ENCODE assay signal across 8 mouse cellular contexts in genomic region chr5:24423129-24424003, GRCm38 (mm10). TPM values are rescaled to one million over a fixed set of nuclear protein-coding genes. Genes with fewer than 3 reads are reported as not detected.
DNase-seq lines count a peak whose midpoint lies in the region; ATAC-seq and TF ChIP-seq lines count a peak whose summit lies in the region.

Cdk5 (minus strand) TSS chr5:24423530.
Slc4a2 (plus strand) TSS chr5:24423837.

- H3K4me1 ChIP-seq in hindbrain, embryonic 13.5 days (replicated peaks), result peaks cover 54% of the 10 kb centered on the region

- under 1% methylated on average over 46 of the region's 46 CpGs for WGBS in hindbrain, embryonic 13.5 days

- CTCF ChIA-PET in Patski (lab: Charles Lee), result interaction anchor here (1.0 to 5.2 kb wide), 4 partner anchors 15 to 34 kb away, joined by 3 to 55 read pairs (median 5); partner anchors contain the start of genes Abcb8 and Tmub1

- H3K9me3 ChIP-seq in hindbrain, embryonic 13.5 days, result no peaks in the 10 kb centered on the region

- no peak for TF ChIP-seq CTCF in Patski (IDR thresholded peaks at IDR 0.05)

- in situ Hi-C loops in Patski (cut with MboI; ENCODE audit: low pct_unique_long_range_greater_than_20kb), result no loop called here

- peak; percentile 100 for DNase-seq in Patski (ENCODE audit: low read depth, low spot score)
- peak; percentile 99 for DNase-seq in cerebellum, postnatal 14 days
- DNase-seq in frontal cortex, postnatal 14 days (ENCODE audit: low spot score in 2 of 2), result peak; percentile 98 to 100
- DNase-seq in layer of hippocampus, postnatal 25 days (ENCODE audit: extremely low spot score in 1 of 2, low spot score in 1 of 2), result peak; percentile 90 to 93
- DNase-seq in lung, postnatal 25 days (ENCODE audit: low spot score), result peak; percentile 99
- peak; percentile 99 for DNase-seq in retina, embryonic 14.5 days (ENCODE audit: low spot score)
- peak; percentile 98 for DNase-seq in thymus, postnatal 4 days

- H3K4me2 ChIP-seq in hindbrain, embryonic 13.5 days, result peak within 1 kb of the TSS; percentile 86

- H3K36me3 ChIP-seq in hindbrain, embryonic 13.5 days, result peaks cover 29% of the 10 kb centered on the region

- no peaks in the 10 kb centered on the region for H3K27me3 ChIP-seq in Patski
- H3K27me3 ChIP-seq in hindbrain, embryonic 13.5 days, result peaks cover 22% of the 10 kb centered on the region

- H3K27ac ChIP-seq in hindbrain, embryonic 13.5 days, result peak within 1 kb of the TSS; percentile 93

- peak; percentile 71 for ATAC-seq in Patski
- peak; percentile 96 for ATAC-seq in hindbrain, embryonic 13.5 days (ENCODE audit: low FRiP score)

- POLR2A ChIA-PET in Patski (lab: Charles Lee), result interaction anchor here (0.8 to 14.1 kb wide), 5 partner anchors 10 to 21 kb away, joined by 4 to 150 read pairs (median 25); partner anchors contain the start of genes Asic3, Fastk and Tmub1

- H3K4me3 ChIP-seq in hindbrain, embryonic 13.5 days, result peak within 1 kb of the TSS; percentile 64

- H3K9ac ChIP-seq in hindbrain, embryonic 13.5 days, result peak within 1 kb of the TSS; percentile 87

RNA-seq across cellular contexts. Expression of gene Cdk5, which starts in this region (rescaled TPM):
- polyA plus RNA-seq in Patski (2021), result 182 TPM
- 104 and 106 TPM in 2 replicates for polyA plus RNA-seq in hindbrain, embryonic 13.5 days (2015; fragmentation: Nextera tagmentation; extraction: Ambion mirVana)
- total RNA-seq in layer of hippocampus, postnatal 25 days (2021), result 100 to 1,000 TPM; 126 to 130 TPM

RNA-seq across cellular contexts. Expression of gene Slc4a2, which starts in this region (rescaled TPM):
- polyA plus RNA-seq in Patski (2021), result 221 TPM
- 22.5 and 28.5 TPM in 2 replicates for polyA plus RNA-seq in hindbrain, embryonic 13.5 days (2015; fragmentation: Nextera tagmentation; extraction: Ambion mirVana)
- 10 to 100 TPM; 31.7 to 34.4 TPM for total RNA-seq in layer of hippocampus, postnatal 25 days (2021)

Comparison
In these comparisons a context has a peak if more than half of its experiments do, and no peak if none do; other contexts are left out.
1. Peak in every context shown above with its lines: DNase-seq, ATAC-seq, H3K4me3 ChIP-seq and H3K27ac ChIP-seq.